Mouse (Mus musculus): ENCODE measurements at regions not wholly inside any gene's neighbourhood (a gene's known extent, or its start where the extent isn't known, plus 50 kb on each side); places are given as distances from the start of the nearest gene placed in this dataset.

GRCm38 (mm10) chr8:118028061-118028850 lies 226.5 kb upstream of the Mphosph6 start:
- no peak for DNase-seq

- no peak for DNase-seq
Measured at GRCm38 (mm10) chr8:118023451-118023850, 221.7 kb upstream of the Mphosph6 start.

GRCm38 (mm10) chr8:118021978-118022377 lies 220.2 kb upstream of the Mphosph6 start:
- DNase-seq = no peak

- no peak for DNase-seq
Measured at GRCm38 (mm10) chr8:118017261-118017660, 215.5 kb upstream of the Mphosph6 start.

GRCm38 (mm10) chr8:118005186-118005585 lies 203.4 kb upstream of the Mphosph6 start:
- no peak for DNase-seq

- DNase-seq = no peak
Measured at GRCm38 (mm10) chr8:118004391-118004851, 202.7 kb upstream of the Mphosph6 start.

- no peak for DNase-seq
Measured at GRCm38 (mm10) chr8:118001138-118001537, 199.4 kb upstream of the Mphosph6 start.

- DNase-seq = no peak
Measured at GRCm38 (mm10) chr8:117991826-117992225, 190.1 kb upstream of the Mphosph6 start.

- no peak for DNase-seq
Measured at GRCm38 (mm10) chr8:117988781-117989180, 187.0 kb upstream of the Mphosph6 start.

- DNase-seq = no peak
Measured at GRCm38 (mm10) chr8:117968306-117968705, 166.6 kb upstream of the Mphosph6 start.

- no peak for DNase-seq
Measured at GRCm38 (mm10) chr8:117966556-117966955, 164.8 kb upstream of the Mphosph6 start.

- no peak for DNase-seq
Measured at GRCm38 (mm10) chr8:117963426-117963825, 161.7 kb upstream of the Mphosph6 start.

GRCm38 (mm10) chr8:117962666-117963065 lies 160.9 kb upstream of the Mphosph6 start:
- DNase-seq = no peak

GRCm38 (mm10) chr8:117959501-117959900 lies 157.8 kb upstream of the Mphosph6 start:
- DNase-seq = no peak

GRCm38 (mm10) chr8:117958914-117959313 lies 157.2 kb upstream of the Mphosph6 start:
- peak; percentile 7 for DNase-seq

- no peak for DNase-seq
Measured at GRCm38 (mm10) chr8:117951656-117952055, 149.9 kb upstream of the Mphosph6 start.

GRCm38 (mm10) chr8:117946540-117946939 lies 144.8 kb upstream of the Mphosph6 start:
- DNase-seq = no peak

GRCm38 (mm10) chr8:117934566-117935094 lies 132.9 kb upstream of the Mphosph6 start:
- no peak for DNase-seq

GRCm38 (mm10) chr8:117930687-117931086 lies 128.9 kb upstream of the Mphosph6 start:
- no peak for DNase-seq

GRCm38 (mm10) chr8:117929606-117930005 lies 127.9 kb upstream of the Mphosph6 start:
- no peak for DNase-seq

- no peak for DNase-seq
Measured at GRCm38 (mm10) chr8:117923296-117923695, 121.6 kb upstream of the Mphosph6 start.

- DNase-seq = no peak
Measured at GRCm38 (mm10) chr8:117903052-117903451, 101.3 kb upstream of the Mphosph6 start.

- no peak for DNase-seq
Measured at GRCm38 (mm10) chr8:117899892-117900291, 98.1 kb upstream of the Mphosph6 start.

- DNase-seq = peak; percentile 32
Measured at GRCm38 (mm10) chr8:117898015-117898414, 96.3 kb upstream of the Mphosph6 start.

GRCm38 (mm10) chr8:117894861-117895260 lies 93.1 kb upstream of the Mphosph6 start:
- DNase-seq = no peak
